Mouse (Mus musculus) heart, postnatal 0 days (tissue): Measurements from ENCODE around the gene Tppp. TPM values are rescaled to one million over a fixed set of nuclear protein-coding genes. Genes with fewer than 3 reads are reported as not detected.

Experiments used
- ATAC-seq: fragments of 200-750 bp; cut with Nextera tagmentation; 2 replicates; pipeline ENCODE4 v1.8.0; 2017; ENCODE audit warnings: low read depth, moderate number of reproducible peaks, moderate library complexity; ENCODE audit not compliant: insufficient read depth
- DNase-seq: peaks from one replicate; pipeline ENCODE4 v3.0.0-alpha.2; 2016; ENCODE audit warnings: low spot score
- H3K27ac ChIP-seq: fragments of 300-500 bp; sonication (generic); 2 replicates; pipeline ENCODE4 v1.5.1; 2014; ENCODE audit warnings: low read depth, mild to moderate bottlenecking
- H3K27me3 ChIP-seq: fragments of 300-500 bp; sonication (generic); 2 replicates; pipeline ENCODE4 v1.6.1; 2014; ENCODE audit warnings: low read length, mixed read lengths; ENCODE audit not compliant: control insufficient read depth, insufficient read depth
- H3K36me3 ChIP-seq: fragments of 300-500 bp; sonication (generic); replicated peaks from 2 replicates; pipeline ENCODE4 v1.6.1; 2014; ENCODE audit warnings: low read length, mixed read lengths; ENCODE audit not compliant: control insufficient read depth, insufficient read depth
- H3K4me1 ChIP-seq: fragments of 300-500 bp; sonication (generic); 2 replicates; pipeline ENCODE4 v1.6.1; 2014; ENCODE audit warnings: antibody characterized with exemption; ENCODE audit not compliant: control insufficient read depth, insufficient read depth
- H3K4me2 ChIP-seq: fragments of 300-500 bp; sonication (generic); 2 replicates; pipeline ENCODE4 v1.6.1; 2014; ENCODE audit warnings: low read depth, mild to moderate bottlenecking, low read length, moderate library complexity
- H3K4me3 ChIP-seq: fragments of 300-500 bp; sonication (generic); 2 replicates; pipeline ENCODE4 v1.5.1; 2014; ENCODE audit warnings: low read depth, low read length
- H3K9ac ChIP-seq: fragments of 300-500 bp; sonication (generic); replicated peaks from 2 replicates; pipeline ENCODE4 v1.6.1; 2014; ENCODE audit warnings: low read depth, low read length, mixed read lengths
- H3K9me3 ChIP-seq: fragments of 300-500 bp; sonication (generic); replicated peaks from 2 replicates; pipeline ENCODE4 v1.6.1; 2016; ENCODE audit warnings: low read length; ENCODE audit not compliant: control insufficient read depth
- CTCF ChIP-seq: IDR thresholded peaks from 2 replicates; pipeline ENCODE4 v1.5.1; 2016; ENCODE audit warnings: antibody characterized with exemption, control low read depth, low read depth
- EP300 ChIP-seq: IDR thresholded peaks from 2 replicates; pipeline ENCODE4 v1.6.1; 2016; ENCODE audit warnings: antibody characterized with exemption, low read depth
- WGBS: fragments of 180-500 bp; shearing (Covaris S2); extraction: QIAGEN DNeasy Blood & Tissue Kit; methylation state at CpG from one replicate; pipeline ENCODE4 v1.1.7; 2014; 5-methylcytosine and 5-hydroxymethylcytosine counted together
- polyA plus RNA-seq: library from polyadenylated mRNA; unstranded; fragments of >200 nt; fragmentation: Nextera tagmentation; extraction: Ambion mirVana; gene quantifications from 2 replicates; pipeline ENCODE4 v1.2.1, GENCODE M21; 2015
- total RNA-seq: library from RNA; depleted of rRNA; stranded (reverse); fragments of >200 nt; gene quantifications from 2 replicates; pipeline ENCODE4 v1.2.3, GENCODE M21; 2014; ENCODE audit warnings: low replicate concordance; rRNA removed

Tppp gene
- total RNA-seq (12.6 and 16.9 TPM in 2 replicates), polyA plus RNA-seq (4.2 and 5.8 TPM in 2 replicates)

- under 1% methylated on average over 54 of the region's 56 CpGs for WGBS
- Histone ChIP-seq H3K27ac (peak within 1 kb of the TSS; percentile 49), H3K9ac (peak within 1 kb of the TSS; percentile 46), H3K27me3 (no peaks in the 10 kb centered on the region), H3K4me2 (peak within 1 kb of the TSS; percentile 95), H3K4me1 (peaks cover 11% of the 10 kb centered on the region; the same call in 1 of the 2 replicates), H3K36me3 (no peaks in the 10 kb centered on the region), H3K4me3 (peak within 1 kb of the TSS; percentile 66), H3K9me3 (no peaks in the 10 kb centered on the region)
- ATAC-seq (peak; percentile 98), DNase-seq (peak; percentile 93)
- no peak for TF ChIP-seq CTCF
- TF ChIP-seq EP300, result no peak
Observed at GRCm38 (mm10) chr13:74008948-74009718, at the start of gene Tppp. Gene Tppp, plus strand, starts transcription at chr13:74009407.

GRCm38 (mm10) chr13:73960117-73960652 is 49.0 kb upstream of the Tppp start:
- H3K36me3 ChIP-seq, result peaks cover 75% of the 10 kb centered on the region
- H3K4me1 ChIP-seq, result no peaks in the 10 kb centered on the region
- H3K9me3 ChIP-seq, result no peaks in the 10 kb centered on the region
- DNase-seq (no peak), ATAC-seq (no peak)
- no peak overlapping the region for H3K4me2 ChIP-seq
- TF ChIP-seq CTCF, result no peak
- no peak for TF ChIP-seq EP300
- H3K27me3 ChIP-seq, result no peaks in the 10 kb centered on the region
- H3K9ac ChIP-seq, result no peak overlapping the region
- no peak overlapping the region for H3K4me3 ChIP-seq
- WGBS, result 89% methylated on average over 10 of the region's 10 CpGs
- no peak overlapping the region for H3K27ac ChIP-seq

GRCm38 (mm10) chr13:73961177-73961576 is 48.0 kb upstream of the Tppp start:
- peaks cover 65% of the 10 kb centered on the region for H3K36me3 ChIP-seq
- H3K27me3 ChIP-seq, result no peaks in the 10 kb centered on the region
- ATAC-seq (peak; percentile 39; the same call in 1 of the 2 replicates), DNase-seq (no peak)
- 71% methylated on average over 4 of the region's 4 CpGs for WGBS
- no peak overlapping the region for H3K4me3 ChIP-seq
- TF ChIP-seq CTCF (peak; percentile 33; the same call in 1 of the 2 replicates), EP300 (no peak)
- H3K4me2 ChIP-seq, result no peak overlapping the region
- H3K27ac ChIP-seq, result no peak overlapping the region
- no peak overlapping the region for H3K9ac ChIP-seq
- no peaks in the 10 kb centered on the region for H3K4me1 ChIP-seq
- no peaks in the 10 kb centered on the region for H3K9me3 ChIP-seq

GRCm38 (mm10) chr13:73963551-73963950 is 45.7 kb upstream of the Tppp start, which contains the start of gene Zdhhc11:
Gene Zdhhc11, plus strand, starts transcription at chr13:73963851.
- no peaks in the 10 kb centered on the region for H3K27me3 ChIP-seq
- ATAC-seq (no peak), DNase-seq (no peak)
- peaks cover 41% of the 10 kb centered on the region for H3K36me3 ChIP-seq
- H3K4me2 ChIP-seq, result no peak within 1 kb of the TSS
- TF ChIP-seq EP300, result no peak
- no peak for TF ChIP-seq CTCF
- no peaks in the 10 kb centered on the region for H3K4me1 ChIP-seq
- no peak within 1 kb of the TSS for H3K27ac ChIP-seq
- no peak within 1 kb of the TSS for H3K4me3 ChIP-seq
- H3K9ac ChIP-seq, result no peak within 1 kb of the TSS
- WGBS, result 76% methylated on average over 5 of the region's 5 CpGs
- H3K9me3 ChIP-seq, result no peaks in the 10 kb centered on the region

GRCm38 (mm10) chr13:73970545-73971448 is 38.4 kb upstream of the Tppp start:
- Histone ChIP-seq H3K4me3 (peak overlapping the region; percentile 25), H3K27ac (peak overlapping the region; percentile 89), H3K36me3 (no peaks in the 10 kb centered on the region), H3K27me3 (no peaks in the 10 kb centered on the region), H3K4me2 (peak overlapping the region; percentile 55), H3K9ac (peak overlapping the region; percentile 21), H3K9me3 (no peaks in the 10 kb centered on the region), H3K4me1 (peaks cover 4% of the 10 kb centered on the region; the same call in 1 of the 2 replicates)
- DNase-seq (peak; percentile 97), ATAC-seq (peak; percentile 95)
- WGBS, result 6% methylated on average over 12 of the region's 12 CpGs
- TF ChIP-seq EP300 (peak; percentile 97), CTCF (peak; percentile 97)
